Mouse (Mus musculus): Measurements from ENCODE around the gene Taar9.
"Not testable (repeated sequence)": the region's sequence is repeated elsewhere in the genome, so short reads cannot be mapped to it uniquely, and the experiment has no call there.

The Taar9 gene

DNA sequence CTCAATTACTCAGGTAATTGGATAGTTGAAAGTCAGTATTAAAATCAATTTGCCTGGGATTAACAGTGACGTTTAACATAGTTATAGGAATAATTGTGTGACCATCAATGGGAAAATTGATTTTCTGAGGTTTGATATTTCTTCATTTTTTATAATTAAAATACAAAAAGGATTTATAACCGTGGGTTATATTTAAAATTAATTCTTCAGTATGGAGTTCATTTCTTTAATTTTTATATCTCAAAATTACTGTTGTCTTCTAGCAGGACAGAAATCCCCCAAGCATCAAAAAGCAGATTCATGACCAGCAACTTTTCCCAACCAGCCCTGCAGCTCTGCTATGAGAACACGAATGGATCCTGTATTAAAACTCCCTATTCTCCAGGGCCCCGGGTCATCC lies 33.1 kb downstream of the Taar9 start, which contains the start of gene Taar8a:
Taar8a (plus strand) TSS at position 301 of the 400 bp plus-strand sequence.
- not testable (repeated sequence) for DNase-seq (ENCODE audit: low spot score in 2 of 2)

DNA sequence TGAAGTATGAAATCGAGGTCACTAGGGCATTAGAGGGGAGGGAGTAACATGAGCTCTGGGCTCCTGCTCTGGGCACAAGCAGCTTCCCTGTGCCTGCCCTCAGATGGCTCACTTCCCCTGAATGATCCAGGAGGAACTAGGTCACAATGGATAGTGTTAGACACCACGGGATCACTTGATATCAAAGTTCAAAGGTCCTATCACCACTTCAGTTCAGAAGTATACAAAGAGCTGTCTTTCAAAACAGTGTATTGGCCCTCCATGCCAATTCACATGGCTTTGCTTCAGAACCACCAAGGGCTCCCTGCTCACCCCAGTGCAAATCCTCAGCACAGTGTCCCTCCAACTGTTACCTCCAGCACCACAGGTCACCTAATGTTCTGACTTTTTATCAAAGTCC lies 34.6 kb downstream of the Taar9 start:
- DNase-seq (ENCODE audit: low spot score in 2 of 2): not testable (repeated sequence)

DNA sequence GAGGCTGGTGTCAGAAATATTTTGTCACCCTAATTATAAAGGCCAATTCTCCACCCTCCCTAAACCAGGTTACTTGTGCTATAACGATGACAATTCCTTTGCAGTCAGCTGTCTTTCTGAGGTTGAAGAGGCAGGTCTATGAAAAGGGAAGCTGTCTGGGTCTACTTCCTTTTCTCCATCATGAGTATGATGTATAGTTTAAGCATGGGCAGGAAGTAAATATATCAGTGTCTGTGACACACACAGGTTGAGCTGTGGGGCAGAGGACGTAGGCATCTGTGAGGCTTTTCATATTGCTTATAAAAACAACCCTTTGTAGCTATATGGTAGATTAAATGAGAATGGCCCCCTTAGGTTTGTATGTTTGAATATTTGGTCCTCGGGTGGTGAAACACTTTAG lies 50.3 kb downstream of the Taar9 start:
- DNase-seq (ENCODE audit: low spot score in 2 of 2): no peak

All from right cerebral cortex, adult 2 months (tissue).